Mouse (Mus musculus): ENCODE measurements around the gene Asic2.

GRCm38 (mm10) chr11:81133950-81134349 is 834.3 kb downstream of the Asic2 start:
- TF ChIP-seq POLR2AphosphoS2 (IDR thresholded peaks at IDR 0.05; ENCODE audit: low read length) (no peak), TBP (IDR thresholded peaks at IDR 0.05; ENCODE audit: low read depth, low read length) (no peak), EP300 (IDR thresholded peaks at IDR 0.05; ENCODE audit: low read depth in 1 of 2, low read length in 2 of 2) (no peak), MXI1 (IDR thresholded peaks at IDR 0.05; ENCODE audit: low read depth, low read length) (no peak), ZKSCAN1 (IDR thresholded peaks at IDR 0.05; ENCODE audit: low read depth, low read length) (no peak), USF1 (IDR thresholded peaks at IDR 0.05; ENCODE audit: low read depth, low read length) (no peak), MEF2A (IDR thresholded peaks at IDR 0.05; ENCODE audit: extremely low read depth, insufficient replicate concordance, low read depth, low read length, poor library complexity, severe bottlenecking) (no peak), POLR2A (IDR thresholded peaks at IDR 0.05; ENCODE audit: control insufficient read depth in 1 of 2, insufficient read depth in 1 of 2, low read depth in 1 of 2, low read length in 2 of 2, poor library complexity in 1 of 2) (no peak), UBTF (IDR thresholded peaks at IDR 0.05; ENCODE audit: borderline replicate concordance, insufficient read depth, low read depth, low read length) (no peak), GATA1 (IDR thresholded peaks at IDR 0.05; ENCODE audit: low read depth, low read length) (no peak), CTCF (IDR thresholded peaks at IDR 0.05 in 2 of 3, conservative IDR thresholded peaks at IDR 0.05 in 1 of 3; ENCODE audit: control insufficient read depth in 1 of 3, insufficient read depth in 1 of 3, low read depth in 2 of 3, low read length in 3 of 3, poor library complexity in 1 of 3, severe bottlenecking in 1 of 3) (no peak), MAX (IDR thresholded peaks at IDR 0.05; ENCODE audit: low read length) (no peak), HCFC1 (IDR thresholded peaks at IDR 0.05; ENCODE audit: low read depth, low read length) (no peak)
